18 mouse cellular contexts compared by ENCODE assay signal in genomic region chr9:70669197-70669596, GRCm38 (mm10). TPM values are rescaled to one million over a fixed set of nuclear protein-coding genes. Genes with fewer than 3 reads are reported as not detected.
DNase-seq lines count a peak whose midpoint lies in the region; ATAC-seq and TF ChIP-seq lines count a peak whose summit lies in the region.
"Had no signal": no experiment of that assay in that cellular context is flagged by ENCODE, and none has a peak within 500 bp of the region (broad histone marks: within the 10 kb centered on the region; RNA-seq: fewer than 3 reads in every experiment).

No protein-coding gene starts in this region.

- ATAC-seq in intestine, embryonic 15.5 days: peak; percentile 81
- ATAC-seq in intestine, postnatal 0 days: no peak
- ATAC-seq in erythroblast, adult 5-6 weeks (replicated peaks; ENCODE audit: low FRiP score, poor library complexity, severe bottlenecking): peak; percentile 86
- peak; percentile 91 for ATAC-seq in liver, embryonic 14.5 days (ENCODE audit: insufficient read depth)
- peak; percentile 88 for ATAC-seq in stomach, embryonic 15.5 days (ENCODE audit: insufficient read depth, low FRiP score, low read depth)
- ATAC-seq: midbrain, embryonic 16.5 days had no signal

- H3K36me3 ChIP-seq in intestine, embryonic 15.5 days: no peaks in the 10 kb centered on the region
- H3K36me3 ChIP-seq in intestine, postnatal 0 days (ENCODE audit: control insufficient read depth, insufficient read depth): no peaks in the 10 kb centered on the region
- H3K36me3 ChIP-seq in liver, embryonic 14.5 days (replicated peaks; ENCODE audit: control insufficient read depth, insufficient read depth, low read depth): no peaks in the 10 kb centered on the region; the same call in 1 of the 2 replicates
- H3K36me3 ChIP-seq in stomach, embryonic 15.5 days: no peaks in the 10 kb centered on the region
- H3K36me3 ChIP-seq: forebrain, embryonic 10.5 days; G1E; limb, embryonic 12.5 days had no signal

- peak; percentile 90 to 95 (median 90) for DNase-seq in liver, embryonic 14.5 days (ENCODE audit: low read depth in 3 of 3, low spot score in 3 of 3)
- DNase-seq in neural tube, embryonic 10.5 days (ENCODE audit: extremely low spot score, low spot score): no peak
- DNase-seq in lung, postnatal 10 days: no peak
- DNase-seq: adrenal gland, adult 2 months; cerebellum, postnatal 10 days; gastrocnemius, postnatal 14 days; kidney, adult 2 months; kidney, postnatal 4 days; right cerebral cortex, postnatal 4 days had no signal

- TF ChIP-seq EP300 in liver, embryonic 14.5 days (IDR thresholded peaks at IDR 0.05; ENCODE audit: low read depth): peak; percentile 91

- no peak overlapping the region for H3K4me2 ChIP-seq in intestine, embryonic 15.5 days (replicated peaks)
- H3K4me2 ChIP-seq in intestine, postnatal 0 days (replicated peaks; ENCODE audit: low read depth): no peak overlapping the region
- H3K4me2 ChIP-seq in liver, embryonic 14.5 days (ENCODE audit: low read depth): peak overlapping the region; percentile 62
- no peak overlapping the region for H3K4me2 ChIP-seq in stomach, embryonic 15.5 days
- H3K4me2 ChIP-seq: hindbrain, embryonic 14.5 days; limb, embryonic 12.5 days had no signal

- no peaks in the 10 kb centered on the region for H3K9me3 ChIP-seq in intestine, embryonic 15.5 days
- no peaks in the 10 kb centered on the region for H3K9me3 ChIP-seq in intestine, postnatal 0 days (ENCODE audit: control insufficient read depth)
- H3K9me3 ChIP-seq in liver, embryonic 14.5 days (ENCODE audit: control insufficient read depth, low read length): peaks cover 3% of the 10 kb centered on the region; the same call in 1 of the 2 replicates
- no peaks in the 10 kb centered on the region for H3K9me3 ChIP-seq in stomach, embryonic 15.5 days
- H3K9me3 ChIP-seq: forebrain, embryonic 10.5 days had no signal

- no peak for TF ChIP-seq CTCF in intestine, postnatal 0 days (IDR thresholded peaks at IDR 0.05; ENCODE audit: low read depth)
- no peak for TF ChIP-seq CTCF in liver, embryonic 14.5 days (IDR thresholded peaks at IDR 0.05; ENCODE audit: low read depth)

- H3K4me3 ChIP-seq in intestine, embryonic 15.5 days (replicated peaks): no peak overlapping the region
- no peak overlapping the region for H3K4me3 ChIP-seq in intestine, postnatal 0 days (ENCODE audit: low read depth, low read length)
- H3K4me3 ChIP-seq in liver, embryonic 14.5 days (ENCODE audit: insufficient read depth in 1 of 2, low read depth in 2 of 2, low read length in 2 of 2): peak overlapping the region in 1 of 2 experiments; percentile 17; a peak in 2 of 4 replicates
- H3K4me3 ChIP-seq in stomach, embryonic 15.5 days (replicated peaks): no peak overlapping the region
- H3K4me3 ChIP-seq: forebrain, embryonic 10.5 days; limb, embryonic 12.5 days had no signal

- 44% methylated on average over 2 of the region's 2 CpGs for WGBS in intestine, embryonic 15.5 days
- 22% methylated on average over 2 of the region's 2 CpGs for WGBS in intestine, postnatal 0 days
- WGBS in liver, embryonic 14.5 days (ENCODE audit: insufficient replicate concordance): 16% methylated on average over 2 of the region's 2 CpGs
- 41% methylated on average over 2 of the region's 2 CpGs for WGBS in stomach, embryonic 15.5 days

- no peak overlapping the region for H3K9ac ChIP-seq in intestine, embryonic 15.5 days
- H3K9ac ChIP-seq in intestine, postnatal 0 days (ENCODE audit: low read depth, low read length): no peak overlapping the region
- peak overlapping the region; percentile 68 for H3K9ac ChIP-seq in liver, embryonic 14.5 days (replicated peaks)
- H3K9ac ChIP-seq in stomach, embryonic 15.5 days: no peak overlapping the region
- H3K9ac ChIP-seq: hindbrain, embryonic 14.5 days; limb, embryonic 12.5 days had no signal

- no peak overlapping the region for H3K27ac ChIP-seq in intestine, embryonic 15.5 days
- no peak overlapping the region for H3K27ac ChIP-seq in intestine, postnatal 0 days (ENCODE audit: low read depth, low read length)
- peak overlapping the region; percentile 99 for H3K27ac ChIP-seq in liver, embryonic 14.5 days
- no peak overlapping the region for H3K27ac ChIP-seq in stomach, embryonic 15.5 days
- H3K27ac ChIP-seq: forebrain, embryonic 10.5 days; hindbrain, embryonic 14.5 days; limb, embryonic 12.5 days had no signal

- 0 out of 2 replicates have a peak, but pooled peaks cover 2% of the 10 kb centered on the region for H3K4me1 ChIP-seq in intestine, embryonic 15.5 days (replicated peaks)
- H3K4me1 ChIP-seq in intestine, postnatal 0 days (replicated peaks; ENCODE audit: control insufficient read depth, insufficient read depth, low read length): no peaks in the 10 kb centered on the region
- peaks cover 33 to 42% of the 10 kb centered on the region in 2 experiments for H3K4me1 ChIP-seq in liver, embryonic 14.5 days (replicated peaks; ENCODE audit: control insufficient read depth in 2 of 2, insufficient read depth in 2 of 2, low read length in 1 of 2)
- H3K4me1 ChIP-seq in stomach, embryonic 15.5 days: no peaks in the 10 kb centered on the region

- no peaks in the 10 kb centered on the region for H3K27me3 ChIP-seq in intestine, embryonic 15.5 days (replicated peaks)
- no peaks in the 10 kb centered on the region for H3K27me3 ChIP-seq in intestine, postnatal 0 days (replicated peaks; ENCODE audit: control insufficient read depth, insufficient read depth, low read length)
- H3K27me3 ChIP-seq in liver, embryonic 14.5 days (ENCODE audit: control insufficient read depth, insufficient read depth, low read length): no peaks in the 10 kb centered on the region
- H3K27me3 ChIP-seq in stomach, embryonic 15.5 days (replicated peaks): no peaks in the 10 kb centered on the region
- H3K27me3 ChIP-seq: limb, embryonic 12.5 days had no signal

RNA-seq across cellular contexts. Expression of gene Adam10, which starts 9.6 kb away (rescaled TPM):
- polyA plus RNA-seq in intestine, embryonic 15.5 days (2015; fragmentation: Nextera tagmentation; extraction: Ambion mirVana): 65.4 and 71.4 TPM in 2 replicates
- 33.5 and 34.2 TPM in 2 replicates for polyA plus RNA-seq in intestine, postnatal 0 days (2015; fragmentation: Nextera tagmentation; extraction: Ambion mirVana)
- 310 and 344 TPM in 2 replicates for total RNA-seq in erythroblast, adult 5-6 weeks (2015; ENCODE audit: low replicate concordance)
- total RNA-seq in erythroblast, adult 5-6 weeks (2017; ENCODE audit: low replicate concordance): 311 and 361 TPM in 2 replicates
- 27.6 and 37.2 TPM in 2 replicates for polyA plus RNA-seq in liver, embryonic 14.5 days (2012; rRNA removed)
- polyA plus RNA-seq in liver, embryonic 14.5 days (2014; fragmentation: Nextera tagmentation; extraction: Ambion mirVana): 55.2 and 61.5 TPM in 2 replicates
- 85.4 and 86.5 TPM in 2 replicates for polyA plus RNA-seq in stomach, embryonic 15.5 days (2015; fragmentation: Nextera tagmentation; extraction: Ambion mirVana)

RNA-seq across cellular contexts. Expression of gene Mindy2, which starts 12.2 kb away (rescaled TPM):
- polyA plus RNA-seq in intestine, embryonic 15.5 days (2015; fragmentation: Nextera tagmentation; extraction: Ambion mirVana): 11.1 TPM in 2 replicates
- 8.5 and 9.5 TPM in 2 replicates for polyA plus RNA-seq in intestine, postnatal 0 days (2015; fragmentation: Nextera tagmentation; extraction: Ambion mirVana)
- total RNA-seq in erythroblast, adult 5-6 weeks (2015; ENCODE audit: low replicate concordance): 36.3 and 54.1 TPM in 2 replicates
- total RNA-seq in erythroblast, adult 5-6 weeks (2017; ENCODE audit: low replicate concordance): 53.9 and 58.1 TPM in 2 replicates
- 5.2 and 7.8 TPM in 2 replicates for polyA plus RNA-seq in liver, embryonic 14.5 days (2012; rRNA removed)
- polyA plus RNA-seq in liver, embryonic 14.5 days (2014; fragmentation: Nextera tagmentation; extraction: Ambion mirVana): 13.7 and 15.3 TPM in 2 replicates
- 14.6 and 14.9 TPM in 2 replicates for polyA plus RNA-seq in stomach, embryonic 15.5 days (2015; fragmentation: Nextera tagmentation; extraction: Ambion mirVana)

RNA-seq across cellular contexts. Expression of gene Gm10642, which starts 13.1 kb away (rescaled TPM):
- 0.19 and 0.59 TPM in 2 replicates for polyA plus RNA-seq in intestine, embryonic 15.5 days (2015; fragmentation: Nextera tagmentation; extraction: Ambion mirVana)
- 1.4 and 1.5 TPM in 2 replicates for polyA plus RNA-seq in intestine, postnatal 0 days (2015; fragmentation: Nextera tagmentation; extraction: Ambion mirVana)
- total RNA-seq in erythroblast, adult 5-6 weeks (2015; ENCODE audit: low replicate concordance): 0.96 and 3.8 TPM in 2 replicates
- 15.2 and 16.0 TPM in 2 replicates for total RNA-seq in erythroblast, adult 5-6 weeks (2017; ENCODE audit: low replicate concordance)
- polyA plus RNA-seq in liver, embryonic 14.5 days (2012; rRNA removed): 0.47 and 0.50 TPM in 2 replicates
- 0.66 and 0.86 TPM in 2 replicates for polyA plus RNA-seq in liver, embryonic 14.5 days (2014; fragmentation: Nextera tagmentation; extraction: Ambion mirVana)
- 0.54 and 0.67 TPM in 2 replicates for polyA plus RNA-seq in stomach, embryonic 15.5 days (2015; fragmentation: Nextera tagmentation; extraction: Ambion mirVana)

Comparison
In these comparisons a context has a peak if more than half of its experiments do, and no peak if none do; other contexts are left out.
1. DNase-seq: peak in liver, embryonic 14.5 days (3 of 3); none in neural tube, embryonic 10.5 days (single experiment) and lung, postnatal 10 days (single experiment).